Mouse (Mus musculus) heart, adult 2 months (tissue): ENCODE data around the gene Tmprss2. TPM values are rescaled to one million over a fixed set of nuclear protein-coding genes. Genes with fewer than 3 reads are reported as not detected.
A peak's percentile ranks its signal among the peaks of the same experiment; 100 is the strongest.

Experiments used
- DNase-seq, 2 experiments: peaks; one replicate each; pipeline ENCODE4 v3.0.0; 2021
- H3K27ac ChIP-seq: fragments of 200-600 bp; 2 replicates; pipeline ENCODE4 v1.8.1; 2022
- H3K27me3 ChIP-seq: fragments of 200-500 bp; 2 replicates; pipeline ENCODE4 v1.6.1; 2012; ENCODE audit warnings: mild to moderate bottlenecking, low read length, inconsistent platforms, mixed read lengths; ENCODE audit not compliant: control insufficient read depth, insufficient read depth
- H3K36me3 ChIP-seq: fragments of 200-500 bp; 2 replicates; pipeline ENCODE4 v1.6.1; 2012; ENCODE audit warnings: low read length, inconsistent platforms; ENCODE audit not compliant: control insufficient read depth, insufficient read depth
- H3K4me1 ChIP-seq: fragments of 200-500 bp; 2 replicates; pipeline ENCODE4 v1.6.1; 2011; ENCODE audit warnings: low read length; ENCODE audit not compliant: control insufficient read depth, insufficient read depth
- H3K4me3 ChIP-seq: fragments of 200-600 bp; 2 replicates; pipeline ENCODE4 v1.8.1; 2022
- H3K79me2 ChIP-seq: fragments of 200-500 bp; replicated peaks from 2 replicates; pipeline ENCODE4 v1.6.1; 2012; ENCODE audit warnings: mild to moderate bottlenecking, inconsistent platforms, low read length, moderate library complexity, mixed read lengths; ENCODE audit not compliant: control insufficient read depth, insufficient read depth
- H3K9ac ChIP-seq: fragments of 200-500 bp; 2 replicates; pipeline ENCODE4 v1.6.1; 2012; ENCODE audit warnings: low read depth, mild to moderate bottlenecking, control low read depth, inconsistent platforms, low read length, mixed read lengths
- CTCF ChIP-seq: fragments of 200-600 bp; IDR thresholded peaks from 2 replicates; pipeline ENCODE4 v1.8.1; 2022; ENCODE audit warnings: antibody characterized with exemption, mild to moderate bottlenecking, moderate library complexity
- EP300 ChIP-seq: fragments of 200-500 bp; IDR thresholded peaks from 2 replicates; pipeline ENCODE4 v1.6.1; 2011; ENCODE audit warnings: low read depth, low read length, control low read depth; ENCODE audit not compliant: insufficient read depth
- POLR2A ChIP-seq: fragments of 200-500 bp; IDR thresholded peaks from 2 replicates; pipeline ENCODE4 v1.6.1; 2011; ENCODE audit warnings: mild to moderate bottlenecking, low read depth, low read length, control low read depth; ENCODE audit not compliant: insufficient read depth
- WGBS: fragments of 180-500 bp; shearing (Covaris S2); methylation state at CpG from one replicate; pipeline ENCODE4 v1.1.7; 2018; 5-methylcytosine and 5-hydroxymethylcytosine counted together
- intact Hi-C: fragments of 180-260 bp; cut with DNase I; formaldehyde crosslinking; loops from one replicate; pipeline ENCODE4 v1.15.1; 2025
- polyA plus RNA-seq: library from polyadenylated mRNA; depleted of rRNA; stranded (reverse); fragments of >200 nt; gene quantifications from 2 replicates; pipeline ENCODE4 v1.2.3, GENCODE M21; 2012
- total RNA-seq, 2 experiments: library from RNA; stranded (reverse); gene quantifications; 2 replicates each; pipeline ENCODE4 v1.2.3; 2021

Gene Tmprss2
- total and polyA plus RNA-seq, 3 experiments = 0.96 TPM; not detected in 2

GRCm38 (mm10) chr16:97568662-97569061, 42.3 kb downstream of the Tmprss2 start:
- Histone ChIP-seq H3K4me3 (no peak overlapping the region), H3K27ac (no peak overlapping the region), H3K79me2 (no peaks in the 10 kb centered on the region), H3K9ac (no peak overlapping the region), H3K27me3 (no peaks in the 10 kb centered on the region), H3K4me1 (no peaks in the 10 kb centered on the region), H3K36me3 (no peaks in the 10 kb centered on the region)
- peak; percentile 14 to 28 for DNase-seq
- intact Hi-C loops = loop anchor here (1.0 to 5.0 kb wide), 2 partner anchors 124 to 256 kb away; no protein-coding TSS in a partner anchor
- TF ChIP-seq CTCF = peak; percentile 79
- no peak for TF ChIP-seq EP300
- WGBS = 49% methylated on average over 9 of the region's 9 CpGs

DNA sequence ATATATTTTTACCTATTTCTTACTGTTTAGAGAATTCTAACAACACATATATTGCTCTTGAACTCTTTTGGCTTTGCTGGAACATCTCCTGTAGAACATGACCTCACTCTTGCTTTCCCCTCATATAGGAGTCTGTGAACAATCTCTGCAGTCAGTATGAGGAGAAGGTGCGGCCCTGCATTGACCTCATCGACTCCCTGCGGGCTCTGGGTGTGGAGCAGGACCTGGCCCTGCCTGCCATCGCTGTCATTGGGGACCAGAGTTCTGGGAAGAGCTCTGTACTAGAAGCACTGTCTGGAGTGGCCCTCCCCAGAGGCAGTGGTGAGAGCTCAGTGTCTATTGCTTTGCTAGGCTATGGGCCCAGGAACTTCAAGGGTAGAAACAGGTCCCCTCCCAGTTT, 66.7 kb downstream of the Tmprss2 start:
- Histone ChIP-seq H3K27ac (no peak overlapping the region), H3K79me2 (no peaks in the 10 kb centered on the region), H3K4me1 (peaks cover 1% of the 10 kb centered on the region; the same call in 1 of the 2 replicates), H3K9ac (no peak overlapping the region), H3K36me3 (peaks cover 16% of the 10 kb centered on the region), H3K27me3 (no peaks in the 10 kb centered on the region), H3K4me3 (no peak overlapping the region)
- 78% methylated on average over 4 of the region's 4 CpGs for whole genome bisulfite sequencing
- TF ChIP-seq EP300 (no peak), CTCF (no peak), POLR2A (no peak)
- intact Hi-C loops = no loop called here
- no peak for DNase-seq

DNA sequence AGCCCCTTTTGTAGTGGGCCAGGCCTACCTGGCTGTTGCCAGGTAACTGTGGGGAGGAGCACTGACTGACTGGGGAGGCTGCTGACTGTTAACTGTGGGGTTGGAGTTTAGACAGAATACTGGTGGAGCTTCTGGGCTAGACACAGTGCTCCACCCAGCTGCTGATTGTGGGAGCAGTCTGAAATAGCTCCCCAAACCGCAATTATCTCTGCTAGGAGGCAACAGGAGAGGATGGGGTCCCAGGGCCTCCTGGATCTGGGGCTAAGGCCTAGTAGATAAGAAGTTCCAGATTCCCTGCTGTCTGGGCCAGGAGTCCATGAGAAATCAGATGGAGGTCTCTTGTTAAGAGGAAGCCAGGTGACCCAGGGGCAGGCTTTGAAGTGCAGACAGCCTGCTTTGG, 74.1 kb downstream of the Tmprss2 start:
- peak overlapping the region; percentile 63 for H3K9ac ChIP-seq
- peaks cover 13% of the 10 kb centered on the region for H3K36me3 ChIP-seq
- H3K27ac ChIP-seq = peak overlapping the region; percentile 96
- H3K4me3 ChIP-seq = peak overlapping the region; percentile 58; the same call in 1 of the 2 replicates
- TF ChIP-seq POLR2A (no peak), CTCF (no peak), EP300 (no peak)
- H3K79me2 ChIP-seq = no peaks in the 10 kb centered on the region; the same call in 1 of the 2 replicates
- no peaks in the 10 kb centered on the region for H3K27me3 ChIP-seq
- peaks cover 26% of the 10 kb centered on the region for H3K4me1 ChIP-seq
- intact Hi-C loops = no loop called here
- DNase-seq = peak in 1 of 2 experiments; percentile 28
- 16% methylated on average over 1 of the region's 1 CpGs for WGBS

DNA sequence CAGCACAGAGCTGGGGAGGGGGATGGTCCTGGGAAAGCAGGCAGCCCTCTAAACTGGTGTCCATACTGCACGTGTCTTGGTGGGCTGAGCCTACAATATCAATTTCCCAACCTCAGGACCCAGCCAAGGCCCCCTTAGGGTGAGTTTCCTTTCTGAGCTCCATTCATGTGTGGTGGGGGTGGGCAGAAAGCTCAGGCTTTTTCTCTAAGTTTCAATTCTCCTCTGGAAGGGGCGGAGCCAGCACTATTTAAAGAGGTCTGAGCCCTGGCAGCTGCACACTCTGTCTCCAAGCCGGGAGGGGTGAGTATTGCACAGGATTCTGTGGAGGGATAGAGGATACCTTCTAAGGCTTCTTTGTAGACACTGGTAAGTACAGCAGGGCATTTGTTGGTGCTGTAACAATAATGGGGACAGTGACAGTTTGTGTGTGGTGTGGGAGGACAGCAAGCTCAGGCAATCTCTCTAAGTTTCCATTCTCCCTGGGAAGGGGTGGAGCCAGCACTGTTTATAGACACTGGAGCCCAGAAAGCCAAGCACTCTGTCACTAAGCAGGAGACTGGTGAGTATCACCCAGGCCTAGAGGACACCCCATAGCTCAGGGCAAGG, 75.1 kb downstream of the Tmprss2 start:
- WGBS = 3% methylated on average over 3 of the region's 3 CpGs
- peak overlapping the region; percentile 67 for H3K9ac ChIP-seq

GRCm38 (mm10) chr16:97534876-97535461, 76.0 kb downstream of the Tmprss2 start:
- intact Hi-C loops = loop anchor here (5.0 kb wide), 1 partner anchor 73 kb away; the partner anchor contains the start of gene Mx1
- Histone ChIP-seq H3K27me3 (no peaks in the 10 kb centered on the region), H3K4me1 (peaks cover 24% of the 10 kb centered on the region), H3K36me3 (peaks cover 7% of the 10 kb centered on the region), H3K79me2 (no peaks in the 10 kb centered on the region; the same call in 1 of the 2 replicates), H3K4me3 (peak overlapping the region; percentile 58), H3K9ac (peak overlapping the region; percentile 67), H3K27ac (peak overlapping the region; percentile 96)
- peak; percentile 76 to 82 for DNase-seq
- TF ChIP-seq EP300 (no peak), POLR2A (peak; percentile 63)
- 0% methylated on average over 5 of the region's 5 CpGs for WGBS

More for the DNA sequence above, 75.1 kb downstream of the Tmprss2 start:
- Histone ChIP-seq H3K27me3 (no peaks in the 10 kb centered on the region), H3K36me3 (peaks cover 7% of the 10 kb centered on the region), H3K4me1 (peaks cover 26% of the 10 kb centered on the region), H3K79me2 (no peaks in the 10 kb centered on the region; the same call in 1 of the 2 replicates), H3K4me3 (peak overlapping the region; percentile 58), H3K27ac (peak overlapping the region; percentile 96)
- no peak for TF ChIP-seq CTCF
- peak; percentile 72 for TF ChIP-seq POLR2A
- TF ChIP-seq EP300 = peak; percentile 38; the same call in 1 of the 2 replicates
- intact Hi-C loops = no loop called here
- peak; percentile 78 to 84 for DNase-seq

DNA sequence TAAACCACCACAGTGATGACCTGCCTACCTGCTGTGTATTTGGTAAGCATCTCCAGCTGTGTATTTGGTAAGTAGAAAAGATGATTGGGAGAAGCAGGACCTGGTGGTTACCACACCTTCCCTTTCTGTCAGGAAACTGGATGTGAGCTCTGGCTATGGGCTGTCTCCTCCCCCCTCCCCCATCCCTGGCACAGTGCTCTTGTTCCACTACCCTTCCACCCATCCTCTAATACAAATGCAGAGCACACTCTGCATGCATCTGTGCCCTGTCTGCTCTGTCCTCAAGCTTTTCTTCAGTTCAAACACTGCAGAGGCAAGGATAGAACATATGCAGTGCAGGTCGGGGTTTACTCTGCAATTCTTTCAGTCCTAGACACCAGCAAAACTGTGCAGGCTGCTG, 76.5 kb downstream of the Tmprss2 start:
- Histone ChIP-seq H3K4me1 (peaks cover 24% of the 10 kb centered on the region), H3K79me2 (no peaks in the 10 kb centered on the region; the same call in 1 of the 2 replicates), H3K36me3 (peaks cover 5% of the 10 kb centered on the region), H3K4me3 (peak overlapping the region; percentile 58), H3K9ac (peak overlapping the region; percentile 67), H3K27ac (peak overlapping the region; percentile 96), H3K27me3 (no peaks in the 10 kb centered on the region)
- DNase-seq = no peak
- TF ChIP-seq POLR2A = no peak
- TF ChIP-seq EP300 = no peak
- WGBS = 3% methylated on average over 1 of the region's 1 CpGs
- intact Hi-C loops = loop anchor here (5.0 kb wide), 1 partner anchor 72 kb away; the partner anchor contains the start of gene Mx1
